Mouse (Mus musculus) frontal cortex, postnatal 10 days (tissue): ENCODE measurements around the gene Srsf3.
"Not testable (repeated sequence)": the region's sequence is repeated elsewhere in the genome, so short reads cannot be mapped to it uniquely, and the experiment has no call there.

Source experiments
- DNase-seq, 2 experiments: peaks; one replicate each; pipeline ENCODE4 v3.0.0; 2022; ENCODE audit warnings: low spot score in 2 of 2, mixed read lengths in 1 of 2

Gene Srsf3

GRCm38 (mm10) chr17:29032274-29033069 is at the start of gene Srsf3:
Srsf3 (plus strand) TSS chr17:29032628.
- peak; percentile 97 to 99 for DNase-seq

DNA sequence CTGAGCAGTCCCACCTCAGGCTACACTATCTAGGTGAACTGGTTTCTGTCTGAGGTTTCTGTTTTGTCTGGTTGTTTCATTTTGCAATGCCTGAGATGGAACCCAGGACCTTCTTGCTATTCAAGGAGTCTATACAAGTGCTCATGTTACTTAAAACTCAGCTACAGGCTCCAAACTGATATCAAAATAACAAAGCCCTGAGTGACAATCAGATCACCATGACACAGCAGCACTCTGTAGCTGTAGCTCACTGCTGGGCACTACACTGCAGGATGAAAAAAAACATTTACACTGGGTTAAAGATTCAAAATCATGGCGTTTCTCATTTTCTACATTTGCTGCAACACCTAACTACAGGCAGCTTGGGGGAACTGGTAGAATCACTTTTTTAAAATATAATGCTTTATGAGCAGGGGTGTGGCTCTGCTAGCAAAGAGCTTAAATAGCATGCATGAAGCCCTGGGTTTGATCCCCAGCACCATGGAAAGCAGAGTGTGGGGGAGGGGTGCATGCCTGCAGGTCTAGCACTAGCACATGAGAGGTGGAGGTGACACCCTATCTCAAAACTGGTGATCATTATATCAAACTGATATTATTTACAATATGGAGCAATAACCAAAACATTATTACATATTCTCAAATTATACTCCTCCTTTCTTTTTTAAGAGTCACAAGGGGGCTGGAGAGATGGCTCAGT is 47.6 kb upstream of the Srsf3 start:
- no peak for DNase-seq

- DNase-seq: no peak
Observed at GRCm38 (mm10) chr17:28986833-28987232, 45.6 kb upstream of the Srsf3 start.

DNA sequence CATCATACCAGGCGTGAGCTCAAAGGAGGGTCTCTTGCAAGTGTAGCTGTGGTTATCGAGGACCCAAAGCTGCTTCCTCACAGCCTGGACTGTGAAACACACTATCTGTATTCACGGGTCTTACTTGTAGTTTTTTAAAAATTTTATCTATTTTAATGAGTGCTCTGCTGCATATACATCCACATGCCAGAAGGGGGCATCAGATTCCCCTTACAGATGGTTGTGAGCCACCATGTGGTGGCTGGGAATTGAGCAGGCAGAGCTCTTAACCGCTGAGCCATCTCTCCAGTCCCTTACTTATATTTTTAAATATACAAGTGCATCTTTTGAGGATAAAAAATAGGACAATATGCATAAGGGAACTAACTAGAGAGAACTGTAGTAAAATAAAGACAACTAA is 44.7 kb upstream of the Srsf3 start:
- DNase-seq: no peak

DNA sequence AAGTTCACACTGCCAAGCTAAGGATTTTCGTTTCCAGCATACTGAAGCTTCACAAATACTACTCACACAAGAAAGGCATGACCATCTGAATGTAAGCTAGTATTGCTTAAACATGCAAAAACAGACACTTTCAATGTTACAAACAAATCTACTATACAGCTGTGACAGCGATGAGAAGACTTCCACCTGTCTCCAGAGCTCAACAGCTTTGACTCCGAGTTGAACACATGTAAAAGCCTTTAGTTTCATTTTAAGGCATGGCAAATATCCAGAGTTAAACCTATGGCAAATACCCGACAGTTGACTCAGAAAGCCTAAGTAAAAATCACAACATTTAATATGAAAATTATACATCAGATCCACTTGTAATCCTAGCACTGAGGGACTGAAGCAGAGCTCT is 44.1 kb upstream of the Srsf3 start:
- DNase-seq: no peak

GRCm38 (mm10) chr17:28988996-28989395 is 43.4 kb upstream of the Srsf3 start:
- no peak for DNase-seq

GRCm38 (mm10) chr17:28990060-28990459 is 42.4 kb upstream of the Srsf3 start:
- no peak for DNase-seq

- DNase-seq: no peak
Observed at GRCm38 (mm10) chr17:28991286-28991685, 41.1 kb upstream of the Srsf3 start.

DNA sequence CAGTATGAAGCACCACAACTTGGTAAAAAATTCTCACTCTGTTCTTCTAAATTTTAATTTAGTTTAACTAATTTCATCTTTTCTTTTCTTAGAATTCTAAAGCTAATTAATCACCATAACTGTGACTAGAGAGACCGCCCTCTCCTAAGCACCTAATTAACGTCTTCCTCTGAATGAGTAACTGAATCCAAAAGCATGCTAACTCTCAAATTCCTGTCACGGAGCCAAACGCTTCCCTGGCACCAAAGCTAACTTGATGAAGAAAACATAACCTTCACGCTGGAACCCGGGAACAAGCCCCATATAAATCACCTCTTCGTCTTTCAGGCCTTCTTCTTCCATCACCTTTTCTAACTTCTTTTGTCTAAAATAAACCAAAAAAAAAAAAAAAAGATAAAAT is 40.3 kb upstream of the Srsf3 start:
- no peak for DNase-seq

DNA sequence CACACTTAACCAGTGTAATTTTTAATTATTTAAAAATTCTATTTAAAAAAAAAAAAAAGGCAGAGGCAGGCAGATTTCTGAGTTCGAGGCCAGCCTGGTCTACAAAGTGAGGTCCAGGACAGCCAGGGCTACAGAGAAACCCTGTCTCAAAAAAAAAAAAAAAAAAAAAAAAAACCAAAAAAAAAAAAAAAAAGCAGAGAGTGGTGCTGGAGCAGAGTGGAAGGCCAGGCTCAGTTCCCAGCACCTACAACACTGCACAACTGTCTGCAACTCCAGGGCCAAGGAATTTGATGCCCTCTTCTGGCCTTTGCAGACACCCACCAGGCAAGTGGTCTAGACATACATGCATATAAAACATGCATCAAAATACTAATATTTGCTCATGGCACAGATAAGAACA is 39.4 kb upstream of the Srsf3 start:
- not testable (repeated sequence) for DNase-seq

DNA sequence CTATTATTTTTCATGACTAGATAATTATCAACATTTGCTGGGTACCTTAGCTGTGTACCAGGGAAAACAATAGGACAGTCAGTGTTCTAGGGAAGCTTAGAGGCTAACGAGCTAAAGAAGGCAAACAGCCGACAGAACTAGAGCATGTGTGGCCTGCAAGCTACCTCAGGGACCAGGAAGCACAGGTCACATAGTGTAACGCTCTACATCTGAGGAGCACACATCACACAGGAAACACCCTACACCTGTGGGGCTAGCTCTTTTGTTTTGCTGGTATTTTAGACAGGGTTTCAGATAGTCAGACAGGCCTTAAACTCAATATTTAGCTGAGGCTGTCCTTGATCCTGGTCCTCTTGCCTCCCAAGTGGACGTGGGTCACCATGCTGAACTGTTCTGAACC is 37.8 kb upstream of the Srsf3 start:
- DNase-seq: no peak

- no peak for DNase-seq
Observed at GRCm38 (mm10) chr17:29000465-29000864, 32.0 kb upstream of the Srsf3 start.

DNA sequence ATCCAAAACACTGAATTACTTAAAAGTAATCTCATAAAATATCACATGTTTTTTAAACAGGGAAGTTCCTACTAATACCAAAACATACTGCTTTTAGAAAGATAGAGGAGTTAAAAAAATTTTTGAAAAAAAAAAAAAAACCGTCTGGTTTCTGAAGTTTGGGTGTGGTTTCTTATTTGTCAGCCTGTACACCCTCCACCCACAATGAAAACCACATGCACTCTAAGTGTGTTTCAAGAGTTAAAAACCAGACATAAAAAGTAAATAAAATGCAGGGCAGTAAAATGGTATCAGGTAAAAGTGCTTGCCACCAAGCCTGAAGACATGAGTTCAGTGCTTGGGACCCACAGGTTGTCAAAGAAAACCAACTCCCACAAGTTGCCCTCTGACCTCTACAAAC is 28.7 kb upstream of the Srsf3 start:
- DNase-seq: no peak

DNA sequence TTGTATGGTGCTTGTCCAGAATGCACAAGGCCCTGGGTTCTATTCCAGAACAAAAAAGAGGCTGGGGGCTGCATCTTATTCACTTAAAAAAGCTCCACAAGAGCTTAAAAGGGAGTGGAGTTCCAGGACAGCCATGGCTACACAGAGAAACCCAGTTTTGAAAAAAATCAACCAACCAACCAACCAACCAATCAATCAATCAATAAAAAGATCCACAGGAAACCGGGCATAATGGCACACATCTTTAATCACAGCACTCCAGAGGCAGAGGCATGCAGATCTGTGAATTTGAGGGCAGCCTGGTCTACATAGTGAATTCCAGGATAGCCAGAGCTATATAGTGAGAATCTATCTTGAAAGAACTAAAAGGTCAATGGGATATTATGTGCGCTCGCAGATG is 27.4 kb upstream of the Srsf3 start:
- no peak for DNase-seq

- no peak for DNase-seq
Observed at GRCm38 (mm10) chr17:29006812-29007211, 25.6 kb upstream of the Srsf3 start.

DNA sequence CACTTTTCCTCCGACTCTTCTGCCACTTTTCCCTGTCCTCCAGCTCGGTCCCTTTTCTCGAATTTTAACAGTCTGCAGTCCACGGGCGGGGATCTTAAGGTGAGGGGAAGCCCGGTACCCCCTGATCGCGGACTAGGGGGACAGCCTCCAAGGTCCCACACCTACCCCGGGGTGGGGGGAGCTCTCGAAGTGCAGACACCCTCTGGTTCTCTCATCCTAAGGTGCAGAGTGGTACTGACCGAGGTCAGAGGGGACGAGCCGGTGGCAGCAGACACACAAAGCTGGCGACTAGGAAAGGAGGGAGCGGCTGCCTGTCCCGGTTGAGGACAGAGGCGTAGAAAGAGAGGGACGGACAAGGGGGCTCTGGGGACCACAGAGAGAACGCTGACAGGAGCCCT is 25.2 kb upstream of the Srsf3 start:
- peak in 1 of 2 experiments; percentile 25 for DNase-seq

- DNase-seq: peak; percentile 80 to 90
Observed at GRCm38 (mm10) chr17:29007641-29008325, 24.6 kb upstream of the Srsf3 start, which contains the start of gene Stk38. Stk38 (minus strand) TSS chr17:29007995.

DNA sequence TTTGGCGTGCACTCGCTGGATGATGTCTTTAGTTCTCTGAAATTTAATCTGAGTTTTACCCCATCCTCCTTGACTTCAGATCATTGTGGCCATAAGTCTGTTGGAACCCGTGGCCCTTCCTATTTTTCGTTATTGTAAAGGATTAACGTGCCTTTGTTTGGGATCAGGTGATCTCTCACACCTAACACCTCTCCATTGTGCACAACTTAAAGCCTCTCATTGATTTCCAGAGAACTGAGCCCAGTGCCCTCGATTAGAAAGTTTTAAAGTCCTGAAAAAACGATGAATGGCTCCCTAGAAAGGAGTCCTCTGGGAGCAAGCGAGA is 24.1 kb upstream of the Srsf3 start:
- no peak for DNase-seq

- no peak for DNase-seq
Observed at GRCm38 (mm10) chr17:29009181-29009580, 23.2 kb upstream of the Srsf3 start.

DNA sequence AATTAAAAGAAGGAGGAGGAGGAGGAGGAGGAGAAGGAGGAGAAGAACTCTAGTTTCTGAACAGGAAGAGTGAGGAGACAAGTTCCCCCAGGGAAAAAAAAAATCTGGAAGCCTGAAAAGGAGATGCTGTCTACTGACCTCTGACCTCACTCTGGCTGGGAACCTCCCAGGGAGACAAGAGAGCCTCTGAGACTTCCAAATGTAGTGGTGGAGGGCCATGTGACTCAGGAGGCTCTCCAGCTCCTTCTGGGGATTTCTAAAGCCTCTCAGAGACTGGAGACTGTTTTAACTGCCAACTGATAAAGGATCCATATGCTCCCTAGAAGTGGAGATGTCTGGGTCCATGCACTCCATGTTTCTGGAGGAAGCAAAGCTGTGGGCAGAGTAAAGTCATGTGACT is 18.2 kb upstream of the Srsf3 start:
- DNase-seq: no peak

- no peak for DNase-seq
Observed at GRCm38 (mm10) chr17:29015638-29016037, 16.8 kb upstream of the Srsf3 start.

- no peak for DNase-seq
Observed at GRCm38 (mm10) chr17:29016705-29017104, 15.7 kb upstream of the Srsf3 start.
